Mouse (Mus musculus): Measurements from ENCODE around the gene Cdh1.
"Not testable (repeated sequence)": the region's sequence is repeated elsewhere in the genome, so short reads cannot be mapped to it uniquely, and the experiment has no call there.

The Cdh1 gene

GRCm38 (mm10) chr8:106595623-106596022 lies 7.5 kb upstream of the Cdh1 start:
- DNase-seq: not testable (repeated sequence)

- no peak for DNase-seq
These were observed 6.1 kb upstream of the Cdh1 start for GRCm38 (mm10) chr8:106597067-106597466.

- no peak for DNase-seq
These were observed 3.7 kb upstream of the Cdh1 start for GRCm38 (mm10) chr8:106599265-106599979.

- DNase-seq: peak in 1 of 2 experiments; percentile 49
These were observed 782 bp downstream of the Cdh1 start for GRCm38 (mm10) chr8:106603933-106604332.

- DNase-seq: no peak
These were observed 2.5 kb downstream of the Cdh1 start for GRCm38 (mm10) chr8:106605657-106606056.

- no peak for DNase-seq
These were observed 3.0 kb downstream of the Cdh1 start for GRCm38 (mm10) chr8:106606121-106606520.

- DNase-seq: no peak
These were observed 3.5 kb downstream of the Cdh1 start for GRCm38 (mm10) chr8:106606601-106607145.

- DNase-seq: not testable (repeated sequence)
These were observed 4.6 kb downstream of the Cdh1 start for GRCm38 (mm10) chr8:106607783-106608182.

- DNase-seq: no peak
These were observed 5.3 kb downstream of the Cdh1 start for GRCm38 (mm10) chr8:106608425-106608824.

- DNase-seq: no peak
These were observed 6.1 kb downstream of the Cdh1 start for GRCm38 (mm10) chr8:106609076-106609903.

GRCm38 (mm10) chr8:106610958-106611640 lies 7.9 kb downstream of the Cdh1 start:
- DNase-seq: peak; percentile 52 to 59

GRCm38 (mm10) chr8:106612047-106612446 lies 8.9 kb downstream of the Cdh1 start:
- no peak for DNase-seq

- DNase-seq: peak; percentile 66 to 82
These were observed 11.6 kb downstream of the Cdh1 start for GRCm38 (mm10) chr8:106614704-106615103.

- DNase-seq: peak; percentile 62 to 80
These were observed 12.6 kb downstream of the Cdh1 start for GRCm38 (mm10) chr8:106615661-106616299.

- no peak for DNase-seq
These were observed 13.5 kb downstream of the Cdh1 start for GRCm38 (mm10) chr8:106616679-106617078.

- DNase-seq: no peak
These were observed 14.0 kb downstream of the Cdh1 start for GRCm38 (mm10) chr8:106617196-106617595.

GRCm38 (mm10) chr8:106617865-106618264 lies 14.7 kb downstream of the Cdh1 start:
- DNase-seq: no peak

- no peak for DNase-seq
These were observed 15.2 kb downstream of the Cdh1 start for GRCm38 (mm10) chr8:106618324-106618723.

GRCm38 (mm10) chr8:106619549-106620245 lies 16.5 kb downstream of the Cdh1 start:
- peak; percentile 87 for DNase-seq

GRCm38 (mm10) chr8:106620488-106620887 lies 17.3 kb downstream of the Cdh1 start:
- DNase-seq: peak; percentile 66

- peak; percentile 66 to 85 for DNase-seq
These were observed 19.9 kb downstream of the Cdh1 start for GRCm38 (mm10) chr8:106623016-106623415.

GRCm38 (mm10) chr8:106623451-106623850 lies 20.3 kb downstream of the Cdh1 start:
- peak in 1 of 2 experiments; percentile 64 for DNase-seq

All from kidney, postnatal 36 days (tissue).